Mouse (Mus musculus) MEL (cell line): ENCODE measurements around the gene Map2k4. TPM values are rescaled to one million over a fixed set of nuclear protein-coding genes. Genes with fewer than 3 reads are reported as not detected.

Experiments used
- DNase-seq: peaks from one replicate; pipeline ENCODE4 v3.0.0; 2011; ENCODE audit warnings: low read depth, low spot score
- H3K27ac ChIP-seq: 2 replicates; pipeline ENCODE4 v1.5.1; 2012; ENCODE audit warnings: low read depth, mild to moderate bottlenecking, control low read depth, low read length, moderate library complexity; ENCODE audit not compliant: control insufficient read depth
- H3K27me3 ChIP-seq, 2 experiments: fragments of 150-350 bp in 1 of 2; sonication (generic) in 1 of 2; 2 replicates each; pipeline ENCODE4 v1.6.1; 2012; ENCODE audit warnings: low read length in 2 of 2, mild to moderate bottlenecking in 2 of 2, improper control_type of control experiment in 1 of 2, moderate library complexity in 1 of 2; ENCODE audit not compliant: insufficient read depth in 2 of 2, control insufficient read depth in 1 of 2
- H3K36me3 ChIP-seq, 2 experiments: 2 replicates each; pipeline ENCODE4 v1.6.1; 2012 to 2014; ENCODE audit warnings: low read length in 2 of 2, improper control_type of control experiment in 1 of 2, inconsistent platforms in 1 of 2, mild to moderate bottlenecking in 1 of 2; ENCODE audit not compliant: insufficient read depth in 2 of 2, control insufficient read depth in 1 of 2
- H3K4me1 ChIP-seq, 2 experiments: fragments of 150-350 bp in 1 of 2; sonication (generic) in 1 of 2; 2 replicates each; pipeline ENCODE4 v1.6.1; 2012; ENCODE audit warnings: low read length in 2 of 2, improper control_type of control experiment in 1 of 2, mild to moderate bottlenecking in 1 of 2; ENCODE audit not compliant: insufficient read depth in 2 of 2, control insufficient read depth in 1 of 2
- H3K4me3 ChIP-seq, 2 experiments: fragments of 150-350 bp in 1 of 2; sonication (generic) in 1 of 2; 2 replicates each; pipeline ENCODE4 v1.5.1; 2012; ENCODE audit warnings: low read depth in 2 of 2, low read length in 2 of 2, mild to moderate bottlenecking in 2 of 2, moderate library complexity in 2 of 2, control low read depth in 1 of 2, improper control_type of control experiment in 1 of 2; ENCODE audit not compliant: control insufficient read depth in 1 of 2, insufficient read depth in 1 of 2
- H3K79me2 ChIP-seq: 2 replicates; pipeline ENCODE4 v1.6.1; 2012; ENCODE audit warnings: mild to moderate bottlenecking, low read length, moderate library complexity; ENCODE audit not compliant: control insufficient read depth, poor library complexity, insufficient read depth
- H3K9ac ChIP-seq: 2 replicates; pipeline ENCODE4 v1.6.1; 2012; ENCODE audit warnings: low read depth, mild to moderate bottlenecking, control low read depth, low read length, moderate library complexity; ENCODE audit not compliant: control insufficient read depth, poor library complexity, severe bottlenecking
- H3K9me3 ChIP-seq: fragments of 150-350 bp; sonication (generic); replicated peaks from 2 replicates; pipeline ENCODE4 v1.6.1; 2012; ENCODE audit warnings: mild to moderate bottlenecking, low read length, improper control_type of control experiment, moderate library complexity; ENCODE audit not compliant: insufficient read depth
- BHLHE40 ChIP-seq: IDR thresholded peaks from 2 replicates; pipeline ENCODE4 v1.6.1; 2012; ENCODE audit warnings: low read depth, mild to moderate bottlenecking, inconsistent platforms, low read length, improper control_type of control experiment, borderline replicate concordance
- CHD1 ChIP-seq: IDR thresholded peaks from 2 replicates; pipeline ENCODE4 v1.6.1; 2012; ENCODE audit warnings: low read depth, mild to moderate bottlenecking, inconsistent platforms, low read length, improper control_type of control experiment
- CHD2 ChIP-seq: IDR thresholded peaks from 2 replicates; pipeline ENCODE4 v1.6.1; 2011; ENCODE audit warnings: low read length, improper control_type of control experiment
- CTCF ChIP-seq, 3 experiments: IDR thresholded peaks in 2 of 3; conservative IDR thresholded peaks in 1 of 3; 2 replicates each; pipeline ENCODE4 v1.5.1; 2011 to 2012; ENCODE audit warnings: low read length in 3 of 3, low read depth in 2 of 3, mild to moderate bottlenecking in 2 of 3, improper control_type of control experiment in 1 of 3, inconsistent platforms in 1 of 3, mixed read lengths in 1 of 3, moderate library complexity in 1 of 3; ENCODE audit not compliant: control insufficient read depth in 1 of 3, insufficient read depth in 1 of 3, poor library complexity in 1 of 3, severe bottlenecking in 1 of 3
- E2F4 ChIP-seq: IDR thresholded peaks from 2 replicates; pipeline ENCODE4 v1.6.1; 2011; ENCODE audit warnings: low read depth, low read length, improper control_type of control experiment, borderline replicate concordance
- ELF1 ChIP-seq: IDR thresholded peaks from 2 replicates; pipeline ENCODE4 v1.6.1; 2014; ENCODE audit warnings: low read depth, mild to moderate bottlenecking, inconsistent platforms, low read length, improper control_type of control experiment, moderate library complexity
- EP300 ChIP-seq, 2 experiments: IDR thresholded peaks; 2 replicates each; pipeline ENCODE4 v1.6.1; 2011; ENCODE audit warnings: improper control_type of control experiment in 2 of 2, low read length in 2 of 2, low read depth in 1 of 2, mild to moderate bottlenecking in 1 of 2
- ETS1 ChIP-seq: IDR thresholded peaks from 2 replicates; pipeline ENCODE4 v1.6.1; 2012; ENCODE audit warnings: low read depth, mild to moderate bottlenecking, inconsistent platforms, low read length, improper control_type of control experiment, moderate library complexity
- GABPA ChIP-seq: IDR thresholded peaks from 2 replicates; pipeline ENCODE4 v1.6.1; 2012; ENCODE audit warnings: low read depth, mild to moderate bottlenecking, inconsistent platforms, low read length, improper control_type of control experiment, moderate library complexity
- GATA1 ChIP-seq: IDR thresholded peaks from 2 replicates; pipeline ENCODE4 v1.6.1; 2011; ENCODE audit warnings: low read depth, low read length, improper control_type of control experiment
- HCFC1 ChIP-seq: IDR thresholded peaks from 2 replicates; pipeline ENCODE4 v1.6.1; 2012; ENCODE audit warnings: low read depth, mild to moderate bottlenecking, inconsistent platforms, low read length, improper control_type of control experiment, moderate library complexity
- KAT2A ChIP-seq: conservative IDR thresholded peaks from 2 replicates; pipeline ENCODE4 v1.6.1; 2012; ENCODE audit warnings: low read depth, low read length, improper control_type of control experiment, inconsistent platforms
- MAX ChIP-seq: IDR thresholded peaks from 2 replicates; pipeline ENCODE4 v1.6.1; 2011; ENCODE audit warnings: low read length, improper control_type of control experiment
- MEF2A ChIP-seq: IDR thresholded peaks from 2 replicates; pipeline ENCODE4 v1.6.1; 2014; ENCODE audit warnings: low read depth, mild to moderate bottlenecking, inconsistent platforms, low read length, improper control_type of control experiment; ENCODE audit not compliant: poor library complexity, insufficient replicate concordance, severe bottlenecking; ENCODE audit errors: extremely low read depth
- MXI1 ChIP-seq: IDR thresholded peaks from 2 replicates; pipeline ENCODE4 v1.6.1; 2011; ENCODE audit warnings: mild to moderate bottlenecking, low read depth, low read length, improper control_type of control experiment
- MYB ChIP-seq: IDR thresholded peaks from 2 replicates; pipeline ENCODE4 v1.6.1; 2011; ENCODE audit warnings: mild to moderate bottlenecking, low read depth, low read length, improper control_type of control experiment
- MYC ChIP-seq: IDR thresholded peaks from 2 replicates; pipeline ENCODE4 v1.6.1; 2011; ENCODE audit warnings: low read depth, mild to moderate bottlenecking, low read length, improper control_type of control experiment, moderate library complexity
- NELFE ChIP-seq: IDR thresholded peaks from 2 replicates; pipeline ENCODE4 v1.6.1; 2011; ENCODE audit warnings: low read depth, low read length, improper control_type of control experiment
- POLR2AphosphoS5 ChIP-seq: IDR thresholded peaks from 2 replicates; pipeline ENCODE4 v1.6.1; 2012; ENCODE audit warnings: low read depth, borderline replicate concordance, mild to moderate bottlenecking, inconsistent platforms, low read length, moderate library complexity, mixed read lengths
- RCOR1 ChIP-seq: IDR thresholded peaks from 2 replicates; pipeline ENCODE4 v1.6.1; 2012; ENCODE audit warnings: low read depth, mild to moderate bottlenecking, inconsistent platforms, low read length, improper control_type of control experiment
- SIN3A ChIP-seq: IDR thresholded peaks from 2 replicates; pipeline ENCODE4 v1.6.1; 2012; ENCODE audit warnings: low read length, improper control_type of control experiment, inconsistent platforms
- SMC3 ChIP-seq: IDR thresholded peaks from 2 replicates; pipeline ENCODE4 v1.6.1; 2011; ENCODE audit warnings: low read depth, low read length, improper control_type of control experiment
- TAL1 ChIP-seq: IDR thresholded peaks from 2 replicates; pipeline ENCODE4 v1.6.1; 2012; ENCODE audit warnings: mild to moderate bottlenecking, inconsistent platforms, low read length, moderate library complexity, mixed read lengths
- TCF12 ChIP-seq: IDR thresholded peaks from 2 replicates; pipeline ENCODE4 v1.6.1; 2014; ENCODE audit warnings: low read depth, mild to moderate bottlenecking, inconsistent platforms, low read length, improper control_type of control experiment, moderate library complexity
- USF1 ChIP-seq: IDR thresholded peaks from 2 replicates; pipeline ENCODE4 v1.6.1; 2014; ENCODE audit warnings: low read depth, mild to moderate bottlenecking, inconsistent platforms, low read length, improper control_type of control experiment, moderate library complexity
- polyA plus RNA-seq, 2 experiments: library from polyadenylated mRNA; stranded (reverse) in 1 of 2; unstranded in 1 of 2; fragments of >175 nt in 1 of 2; fragments of >200 nt in 1 of 2; gene quantifications; 2 replicates each; pipeline versions ENCODE4 v1.2.1 to v1.2.4; 2012; ENCODE audit warnings: low replicate concordance in 2 of 2, low read depth in 1 of 2; ENCODE audit not compliant: insufficient read length in 2 of 2, insufficient read depth in 1 of 2, missing spikeins in 1 of 2
- total RNA-seq: library from RNA; depleted of rRNA; stranded (reverse); fragments of 300-350 nt; gene quantifications from 2 replicates; pipeline ENCODE4 v1.2.3, GENCODE M21; 2012

Gene Map2k4
- total and polyA plus RNA-seq, 3 experiments, result 20.0 to 70.7 (median 21.8) TPM

DNA sequence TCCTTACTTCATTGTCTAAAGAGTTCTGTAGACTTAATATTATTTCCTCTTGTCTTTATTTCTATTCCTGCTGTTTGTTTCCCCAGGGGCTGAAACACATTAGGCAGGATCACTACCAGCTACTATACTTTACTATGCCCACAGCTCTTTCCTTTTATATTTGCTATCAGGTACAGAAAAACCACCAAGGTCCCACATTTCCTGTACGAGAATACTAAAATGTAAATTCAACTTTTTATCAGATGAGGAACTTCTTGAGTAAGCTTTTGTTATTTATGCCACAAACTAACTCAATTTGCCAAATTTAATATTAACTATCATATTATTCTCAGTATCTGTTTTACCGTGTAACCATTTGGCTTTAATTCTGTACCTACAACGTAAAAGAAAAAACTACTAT lies 37.6 kb downstream of the Map2k4 start (continued):
- peak; percentile 56; the same call in 1 of the 2 replicates for TF ChIP-seq CHD1
- TF ChIP-seq MAX, result no peak
- TF ChIP-seq POLR2AphosphoS5, result no peak
- TF ChIP-seq E2F4, result no peak
- TF ChIP-seq MYB, result no peak
- TF ChIP-seq ELF1, result peak; percentile 47; the same call in 1 of the 2 replicates
- no peak; the same call in 1 of the 2 replicates for TF ChIP-seq KAT2A
- TF ChIP-seq CHD2, result no peak
- no peak for TF ChIP-seq NELFE
- TF ChIP-seq SIN3A, result peak; percentile 80
- TF ChIP-seq ETS1, result peak; percentile 88
- TF ChIP-seq TCF12, result peak; percentile 68
- no peak for TF ChIP-seq TAL1
- 0 out of 2 replicates have a peak, but pooled peaks have one; percentile 14 for TF ChIP-seq BHLHE40
- no peak; the same call in 1 of the 2 replicates for TF ChIP-seq HCFC1
- TF ChIP-seq GABPA, result no peak
- peak; percentile 94 for TF ChIP-seq GATA1
- TF ChIP-seq EP300 (IDR thresholded peaks at IDR 0.05; ENCODE audit: low read depth in 1 of 2, low read length in 2 of 2), result peak; percentile 79 to 85
- no peak for TF ChIP-seq SMC3
- no peak for TF ChIP-seq MXI1
- TF ChIP-seq MEF2A, result peak; percentile 80; the same call in 1 of the 2 replicates

DNA sequence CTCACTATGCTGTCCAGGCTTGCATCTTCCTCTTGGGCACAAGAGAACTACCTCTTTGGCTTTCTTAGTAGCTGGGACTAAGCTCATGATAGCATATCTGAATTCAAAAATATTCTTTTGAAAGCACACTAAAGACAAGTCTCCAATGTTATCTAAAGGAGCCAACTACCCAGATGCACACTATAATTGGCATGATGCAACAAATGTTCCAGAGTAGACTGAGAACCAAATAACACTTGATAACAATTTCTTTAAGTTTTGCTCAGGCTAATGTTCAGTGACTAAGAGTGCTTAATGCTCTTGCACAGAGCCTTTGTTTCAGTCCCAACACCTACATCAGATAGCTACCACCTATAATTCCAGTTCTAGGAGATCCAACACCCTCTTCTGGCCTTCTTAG lies 40.7 kb downstream of the Map2k4 start:
- H3K9ac ChIP-seq, result no peak overlapping the region
- H3K36me3 ChIP-seq, result peaks cover 1 to 36% of the 10 kb centered on the region in 2 experiments
- TF ChIP-seq MEF2A, result 0 out of 2 replicates have a peak, but pooled peaks have one; percentile 34
- peak; percentile 90 for TF ChIP-seq TCF12
- no peak for TF ChIP-seq GABPA
- TF ChIP-seq EP300 (IDR thresholded peaks at IDR 0.05; ENCODE audit: low read depth in 1 of 2, low read length in 2 of 2), result peak; percentile 83
- 0 out of 2 replicates have a peak, but pooled peaks have one; percentile 12 for TF ChIP-seq BHLHE40
- peak; percentile 74 for TF ChIP-seq GATA1
- TF ChIP-seq CTCF (IDR thresholded peaks at IDR 0.05 in 2 of 3, conservative IDR thresholded peaks at IDR 0.05 in 1 of 3; ENCODE audit: control insufficient read depth in 1 of 3, insufficient read depth in 1 of 3, low read depth in 2 of 3, low read length in 3 of 3, poor library complexity in 1 of 3, severe bottlenecking in 1 of 3), result peak in 1 of 3 experiments; percentile 24; a peak in 2 of 6 replicates
- TF ChIP-seq SIN3A, result peak; percentile 51; the same call in 1 of the 2 replicates
- no peak for TF ChIP-seq USF1
- peak; percentile 84 for TF ChIP-seq ETS1
- peak; percentile 18; the same call in 1 of the 2 replicates for TF ChIP-seq ELF1
- no peak for TF ChIP-seq POLR2AphosphoS5
- TF ChIP-seq SMC3, result 0 out of 2 replicates have a peak, but pooled peaks have one; percentile 15
- no peak for TF ChIP-seq MYB
- peak; percentile 60; the same call in 1 of the 2 replicates for TF ChIP-seq MXI1
- TF ChIP-seq MYC, result no peak
- peak; percentile 68; the same call in 1 of the 2 replicates for TF ChIP-seq RCOR1

More for the DNA sequence above, 40.7 kb downstream of the Map2k4 start:
- peak; percentile 75 for DNase-seq
- H3K4me1 ChIP-seq, result peaks cover 11 to 41% of the 10 kb centered on the region in 2 experiments
- H3K27ac ChIP-seq, result peak overlapping the region; percentile 84
- H3K27me3 ChIP-seq, result no peaks in the 10 kb centered on the region
- H3K9me3 ChIP-seq, result no peaks in the 10 kb centered on the region
- H3K79me2 ChIP-seq, result no peaks in the 10 kb centered on the region
- H3K4me3 ChIP-seq, result no peak overlapping the region
